Mouse (Mus musculus): ENCODE results near the gene Cd3eap. TPM values are rescaled to one million over a fixed set of nuclear protein-coding genes. Genes with fewer than 3 reads are reported as not detected.

The Cd3eap gene
- 28.4 TPM in 2 replicates for polyA plus RNA-seq (2016; fragmentation: Nextera tagmentation; extraction: Ambion mirVana)

GRCm38 (mm10) chr7:19359299-19359891 is at the start of gene Cd3eap, which contains the start of gene Ppp1r13l:
Gene Cd3eap (minus strand): TSS chr7:19359483.
Gene Ppp1r13l (plus strand): TSS chr7:19359749.
- H3K9me3 ChIP-seq = no peaks in the 10 kb centered on the region
- peaks cover 34% of the 10 kb centered on the region for H3K36me3 ChIP-seq
- peak; percentile 21 for ATAC-seq (ENCODE audit: insufficient number of reproducible peaks, insufficient read depth, low FRiP score, low TSS enrichment, low read depth)
- peak within 1 kb of the TSS; percentile 68 for H3K9ac ChIP-seq (replicated peaks)
- peak within 1 kb of the TSS; percentile 75 for H3K4me3 ChIP-seq (replicated peaks)
- WGBS = under 1% methylated on average over 31 of the region's 31 CpGs
- peaks cover 16% of the 10 kb centered on the region for H3K27me3 ChIP-seq
- H3K4me1 ChIP-seq (replicated peaks) = peaks cover 21% of the 10 kb centered on the region
- peak within 1 kb of the TSS; percentile 50; the same call in 1 of the 2 replicates for H3K27ac ChIP-seq
- peak within 1 kb of the TSS; percentile 98 for H3K4me2 ChIP-seq

- WGBS = 4% methylated on average over 19 of the region's 19 CpGs
- H3K36me3 ChIP-seq = no peaks in the 10 kb centered on the region
- no peak overlapping the region for H3K9ac ChIP-seq (replicated peaks)
- H3K4me3 ChIP-seq (replicated peaks) = no peak overlapping the region
- no peak for ATAC-seq (ENCODE audit: insufficient number of reproducible peaks, insufficient read depth, low FRiP score, low TSS enrichment, low read depth)
- no peak overlapping the region for H3K27ac ChIP-seq
- peaks cover 8% of the 10 kb centered on the region for H3K9me3 ChIP-seq
- peak overlapping the region; percentile 30; the same call in 1 of the 2 replicates for H3K4me2 ChIP-seq
- H3K4me1 ChIP-seq (replicated peaks) = peaks cover 17% of the 10 kb centered on the region
- H3K27me3 ChIP-seq = peaks cover 66% of the 10 kb centered on the region
Observed at GRCm38 (mm10) chr7:19405417-19405816, 46.1 kb upstream of the Cd3eap start.

- peak within 1 kb of the TSS; percentile 98 for H3K4me2 ChIP-seq
- peak within 1 kb of the TSS; percentile 69 for H3K4me3 ChIP-seq (replicated peaks)
- peaks cover 17% of the 10 kb centered on the region for H3K4me1 ChIP-seq (replicated peaks)
- no peak for ATAC-seq (ENCODE audit: insufficient number of reproducible peaks, insufficient read depth, low FRiP score, low TSS enrichment, low read depth)
- 56% methylated on average over 7 of the region's 7 CpGs for WGBS
- peaks cover 8% of the 10 kb centered on the region for H3K9me3 ChIP-seq
- no peak within 1 kb of the TSS for H3K27ac ChIP-seq
- peak within 1 kb of the TSS; percentile 58 for H3K9ac ChIP-seq (replicated peaks)
- peaks cover 73% of the 10 kb centered on the region for H3K27me3 ChIP-seq
- no peaks in the 10 kb centered on the region for H3K36me3 ChIP-seq
Observed at GRCm38 (mm10) chr7:19404476-19404875, 45.2 kb upstream of the Cd3eap start, which contains the start of gene Ckm. Gene Ckm (plus strand): TSS chr7:19404776.

GRCm38 (mm10) chr7:19403731-19404296 is 44.5 kb upstream of the Cd3eap start, which contains the start of gene Klc3:
Gene Klc3 (minus strand): TSS chr7:19404104.
- under 1% methylated on average over 62 of the region's 62 CpGs for WGBS
- ATAC-seq (ENCODE audit: insufficient number of reproducible peaks, insufficient read depth, low FRiP score, low TSS enrichment, low read depth) = no peak
- Histone ChIP-seq H3K9ac (replicated peaks) (peak within 1 kb of the TSS; percentile 58), H3K4me3 (replicated peaks) (peak within 1 kb of the TSS; percentile 69), H3K27me3 (peaks cover 78% of the 10 kb centered on the region), H3K4me2 (peak within 1 kb of the TSS; percentile 98), H3K36me3 (no peaks in the 10 kb centered on the region), H3K27ac (no peak within 1 kb of the TSS), H3K4me1 (replicated peaks) (peaks cover 22% of the 10 kb centered on the region), H3K9me3 (peaks cover 8% of the 10 kb centered on the region)

- Histone ChIP-seq H3K27me3 (peaks cover 80% of the 10 kb centered on the region), H3K4me2 (no peak overlapping the region), H3K4me1 (replicated peaks) (peaks cover 22% of the 10 kb centered on the region), H3K36me3 (no peaks in the 10 kb centered on the region), H3K27ac (no peak overlapping the region), H3K9me3 (peaks cover 8% of the 10 kb centered on the region), H3K4me3 (replicated peaks) (no peak overlapping the region), H3K9ac (replicated peaks) (no peak overlapping the region)
- 78% methylated on average over 9 of the region's 9 CpGs for WGBS
- no peak for ATAC-seq (ENCODE audit: insufficient number of reproducible peaks, insufficient read depth, low FRiP score, low TSS enrichment, low read depth)
Observed at GRCm38 (mm10) chr7:19402535-19403112, 43.3 kb upstream of the Cd3eap start.

- Histone ChIP-seq H3K4me1 (replicated peaks) (peaks cover 22% of the 10 kb centered on the region), H3K27me3 (peaks cover 71% of the 10 kb centered on the region), H3K4me2 (no peak overlapping the region), H3K36me3 (no peaks in the 10 kb centered on the region), H3K27ac (no peak overlapping the region), H3K4me3 (replicated peaks) (no peak overlapping the region), H3K9me3 (peaks cover 8% of the 10 kb centered on the region), H3K9ac (replicated peaks) (no peak overlapping the region)
- 84% methylated on average over 4 of the region's 4 CpGs for WGBS
- no peak for ATAC-seq (ENCODE audit: insufficient number of reproducible peaks, insufficient read depth, low FRiP score, low TSS enrichment, low read depth)
Observed at GRCm38 (mm10) chr7:19400946-19401345, 41.7 kb upstream of the Cd3eap start.

GRCm38 (mm10) chr7:19399496-19400280 is 40.4 kb upstream of the Cd3eap start:
- Histone ChIP-seq H3K27me3 (peaks cover 60% of the 10 kb centered on the region), H3K9me3 (peaks cover 8% of the 10 kb centered on the region), H3K36me3 (peaks cover 13% of the 10 kb centered on the region), H3K9ac (replicated peaks) (peak overlapping the region; percentile 53), H3K27ac (0 out of 2 replicates have a peak overlapping the region, but pooled peaks have one; percentile 29), H3K4me2 (peak overlapping the region; percentile 62), H3K4me1 (replicated peaks) (peaks cover 22% of the 10 kb centered on the region), H3K4me3 (replicated peaks) (peak overlapping the region; percentile 38)
- peak; percentile 44; the same call in 1 of the 2 replicates for ATAC-seq (ENCODE audit: insufficient number of reproducible peaks, insufficient read depth, low FRiP score, low TSS enrichment, low read depth)
- WGBS = 1% methylated on average over 27 of the region's 27 CpGs

GRCm38 (mm10) chr7:19394484-19394883 is 35.2 kb upstream of the Cd3eap start:
- 95% methylated on average over 8 of the region's 8 CpGs for WGBS
- H3K36me3 ChIP-seq = peaks cover 65% of the 10 kb centered on the region
- no peak overlapping the region for H3K4me2 ChIP-seq
- no peak for ATAC-seq (ENCODE audit: insufficient number of reproducible peaks, insufficient read depth, low FRiP score, low TSS enrichment, low read depth)
- no peak overlapping the region for H3K4me3 ChIP-seq (replicated peaks)
- no peak overlapping the region for H3K9ac ChIP-seq (replicated peaks)
- H3K9me3 ChIP-seq = no peaks in the 10 kb centered on the region
- peaks cover 8% of the 10 kb centered on the region for H3K27me3 ChIP-seq
- H3K4me1 ChIP-seq (replicated peaks) = peaks cover 5% of the 10 kb centered on the region
- H3K27ac ChIP-seq = no peak overlapping the region

GRCm38 (mm10) chr7:19388699-19389413 is 29.6 kb upstream of the Cd3eap start:
- WGBS = 84% methylated on average over 10 of the region's 10 CpGs
- Histone ChIP-seq H3K4me3 (replicated peaks) (no peak overlapping the region), H3K9me3 (no peaks in the 10 kb centered on the region), H3K27ac (no peak overlapping the region), H3K36me3 (peaks cover 99% of the 10 kb centered on the region), H3K27me3 (no peaks in the 10 kb centered on the region), H3K4me1 (replicated peaks) (no peaks in the 10 kb centered on the region), H3K9ac (replicated peaks) (no peak overlapping the region), H3K4me2 (no peak overlapping the region)
- no peak for ATAC-seq (ENCODE audit: insufficient number of reproducible peaks, insufficient read depth, low FRiP score, low TSS enrichment, low read depth)

- peaks cover 14% of the 10 kb centered on the region for H3K4me1 ChIP-seq (replicated peaks)
- no peak for ATAC-seq (ENCODE audit: insufficient number of reproducible peaks, insufficient read depth, low FRiP score, low TSS enrichment, low read depth)
- WGBS = 87% methylated on average over 9 of the region's 9 CpGs
- H3K27me3 ChIP-seq = no peaks in the 10 kb centered on the region
- H3K27ac ChIP-seq = no peak overlapping the region
- 0 out of 2 replicates have a peak overlapping the region, but pooled peaks have one; percentile 3 for H3K4me3 ChIP-seq (replicated peaks)
- peak overlapping the region; percentile 91; the same call in 1 of the 2 replicates for H3K4me2 ChIP-seq
- no peak overlapping the region for H3K9ac ChIP-seq (replicated peaks)
- no peaks in the 10 kb centered on the region for H3K9me3 ChIP-seq
- H3K36me3 ChIP-seq = peaks cover 51% of the 10 kb centered on the region
Observed at GRCm38 (mm10) chr7:19383708-19384107, 24.4 kb upstream of the Cd3eap start.

All from limb, embryonic 12.5 days (tissue).